Mouse (Mus musculus) intestine, embryonic 14.5 days (tissue): ENCODE measurements around the gene AI661453. TPM values are rescaled to one million over a fixed set of nuclear protein-coding genes. Genes with fewer than 3 reads are reported as not detected.

Source experiments
- ATAC-seq: fragments of 200-750 bp; cut with Nextera tagmentation; replicated peaks from 2 replicates; pipeline ENCODE4 v1.8.0; 2017; ENCODE audit warnings: low read depth, moderate number of reproducible peaks, moderate TSS enrichment, moderate library complexity; ENCODE audit not compliant: low FRiP score, low TSS enrichment
- DNase-seq: peaks from one replicate; pipeline ENCODE4 v3.0.0-alpha.2; 2018; ENCODE audit warnings: low spot score
- H3K27ac ChIP-seq: fragments of 300-500 bp; sonication (generic); 2 replicates; pipeline ENCODE4 v1.5.1; 2014; ENCODE audit warnings: low read depth, mild to moderate bottlenecking, control low read depth
- H3K27me3 ChIP-seq: fragments of 300-500 bp; sonication (generic); replicated peaks from 2 replicates; pipeline ENCODE4 v1.6.1; 2014; ENCODE audit warnings: low read length, control low read depth; ENCODE audit not compliant: control insufficient read depth, insufficient read depth
- H3K36me3 ChIP-seq: fragments of 300-500 bp; sonication (generic); 2 replicates; pipeline ENCODE4 v1.6.1; 2014; ENCODE audit warnings: low read length, control low read depth; ENCODE audit not compliant: control insufficient read depth, insufficient read depth
- H3K4me1 ChIP-seq: fragments of 300-500 bp; sonication (generic); replicated peaks from 2 replicates; pipeline ENCODE4 v1.6.1; 2014; ENCODE audit warnings: low read length, control low read depth, mixed read lengths; ENCODE audit not compliant: control insufficient read depth, insufficient read depth
- H3K4me2 ChIP-seq: fragments of 300-500 bp; sonication (generic); 2 replicates; pipeline ENCODE4 v1.6.1; 2014; ENCODE audit warnings: low read length
- H3K4me3 ChIP-seq: fragments of 300-500 bp; sonication (generic); 2 replicates; pipeline ENCODE4 v1.5.1; 2014; ENCODE audit warnings: low read depth, low read length, control low read depth, mixed read lengths
- H3K9ac ChIP-seq: fragments of 300-500 bp; sonication (generic); 2 replicates; pipeline ENCODE4 v1.6.1; 2014; ENCODE audit warnings: mild to moderate bottlenecking, low read length
- H3K9me3 ChIP-seq: fragments of 300-500 bp; sonication (generic); 2 replicates; pipeline ENCODE4 v1.6.1; 2016; ENCODE audit warnings: low read length, control low read depth; ENCODE audit not compliant: control insufficient read depth
- WGBS: fragments of 180-500 bp; shearing (Covaris S2); extraction: QIAGEN DNeasy Blood & Tissue Kit; methylation state at CpG from one replicate; pipeline ENCODE4 v1.1.7; 2014; 5-methylcytosine and 5-hydroxymethylcytosine counted together
- polyA plus RNA-seq: library from polyadenylated mRNA; unstranded; fragments of >200 nt; fragmentation: Nextera tagmentation; extraction: Ambion mirVana; gene quantifications from 2 replicates; pipeline ENCODE4 v1.2.1, GENCODE M21; 2014

AI661453 gene
- polyA plus RNA-seq, 1 experiment from 2014 or later, result 4.4 TPM

- H3K4me1 ChIP-seq, result peaks cover 26% of the 10 kb centered on the region
- H3K9me3 ChIP-seq, result no peaks in the 10 kb centered on the region
- peak within 1 kb of the TSS; percentile 46 for H3K4me3 ChIP-seq
- peaks cover 21% of the 10 kb centered on the region for H3K27me3 ChIP-seq
- peak within 1 kb of the TSS; percentile 23; the same call in 1 of the 2 replicates for H3K27ac ChIP-seq
- no peak for DNase-seq
- H3K36me3 ChIP-seq, result no peaks in the 10 kb centered on the region
- H3K9ac ChIP-seq, result peak within 1 kb of the TSS; percentile 55
- WGBS, result 5% methylated on average over 25 of the region's 25 CpGs
- ATAC-seq, result no peak
- peak within 1 kb of the TSS; percentile 70 for H3K4me2 ChIP-seq
These were observed 612 bp downstream of the AI661453 start, which contains the start of gene 1700001C19Rik for GRCm38 (mm10) chr17:47436907-47437547. TSS of gene 1700001C19Rik (minus strand) at chr17:47437376.

DNA sequence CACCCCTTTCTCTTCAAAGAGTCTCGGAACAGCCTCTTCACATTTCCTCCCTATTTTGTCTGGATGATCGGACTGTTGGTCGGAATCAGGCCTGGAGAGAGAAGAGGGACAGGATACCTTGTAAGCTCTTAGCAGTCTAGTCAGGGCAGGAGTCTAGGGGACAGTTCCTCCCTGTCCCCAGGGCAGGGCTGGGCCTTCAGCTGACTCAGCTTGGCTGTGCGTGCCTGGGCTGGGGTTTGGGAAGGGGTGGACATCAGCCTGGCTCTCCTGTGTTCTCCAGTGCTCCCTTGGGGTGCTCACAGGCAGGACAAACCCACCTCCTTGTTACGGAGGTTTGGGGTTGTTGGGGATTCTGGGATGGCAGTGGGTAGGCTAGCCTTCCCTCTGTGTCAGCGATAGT lies 2.2 kb downstream of the AI661453 start:
- WGBS, result 51% methylated on average over 6 of the region's 6 CpGs
- no peak overlapping the region for H3K4me3 ChIP-seq
- H3K27ac ChIP-seq, result peak overlapping the region; percentile 51; the same call in 1 of the 2 replicates

DNA sequence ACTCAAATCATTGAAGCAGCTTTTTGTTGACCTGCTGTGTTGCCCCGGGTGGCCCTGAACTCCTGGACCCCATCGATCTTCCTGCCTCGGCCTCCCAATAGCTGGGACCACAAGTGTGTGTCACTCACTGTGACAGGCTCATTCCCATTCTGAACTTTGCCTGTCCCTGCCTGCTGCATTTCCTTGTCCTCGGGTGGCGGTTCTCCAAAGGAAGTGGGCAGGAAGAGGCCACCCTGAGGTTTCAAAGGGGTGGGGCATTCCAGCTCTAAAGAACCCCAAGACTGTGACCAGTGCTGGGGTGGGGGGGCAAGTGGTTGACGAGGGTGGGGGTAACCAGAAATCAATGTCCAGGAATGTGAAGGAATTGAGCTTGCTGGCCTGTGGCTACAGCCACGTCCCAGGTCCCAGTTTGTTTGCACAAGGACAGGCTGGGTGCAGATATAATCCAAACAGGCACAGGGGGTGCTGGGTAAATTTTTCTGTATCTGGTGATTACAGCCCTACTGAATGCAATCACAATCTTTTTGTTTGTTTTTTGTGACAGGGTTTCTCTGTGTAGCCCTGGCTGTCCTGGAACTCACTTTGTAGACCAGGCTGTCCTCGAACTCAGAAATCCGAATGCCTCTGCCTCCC lies 3.1 kb downstream of the AI661453 start:
- Histone ChIP-seq H3K27me3 (peaks cover 21% of the 10 kb centered on the region), H3K9ac (no peak overlapping the region), H3K36me3 (no peaks in the 10 kb centered on the region), H3K4me3 (no peak overlapping the region), H3K4me1 (peaks cover 26% of the 10 kb centered on the region), H3K9me3 (no peaks in the 10 kb centered on the region), H3K4me2 (peak overlapping the region; percentile 70; the same call in 1 of the 2 replicates), H3K27ac (peak overlapping the region; percentile 51)
- DNase-seq (peak; percentile 72), ATAC-seq (0 out of 2 replicates have a peak, but pooled peaks have one; percentile 18)
- 45% methylated on average over 9 of the region's 9 CpGs for WGBS

More for the DNA sequence above, 2.2 kb downstream of the AI661453 start:
- ATAC-seq, result no peak
- Histone ChIP-seq H3K9ac (no peak overlapping the region), H3K36me3 (no peaks in the 10 kb centered on the region), H3K9me3 (no peaks in the 10 kb centered on the region), H3K4me1 (peaks cover 26% of the 10 kb centered on the region), H3K27me3 (peaks cover 21% of the 10 kb centered on the region), H3K4me2 (peak overlapping the region; percentile 70)
- DNase-seq, result no peak

GRCm38 (mm10) chr17:47440359-47440890 lies 4.0 kb downstream of the AI661453 start:
- ATAC-seq, result no peak

DNA sequence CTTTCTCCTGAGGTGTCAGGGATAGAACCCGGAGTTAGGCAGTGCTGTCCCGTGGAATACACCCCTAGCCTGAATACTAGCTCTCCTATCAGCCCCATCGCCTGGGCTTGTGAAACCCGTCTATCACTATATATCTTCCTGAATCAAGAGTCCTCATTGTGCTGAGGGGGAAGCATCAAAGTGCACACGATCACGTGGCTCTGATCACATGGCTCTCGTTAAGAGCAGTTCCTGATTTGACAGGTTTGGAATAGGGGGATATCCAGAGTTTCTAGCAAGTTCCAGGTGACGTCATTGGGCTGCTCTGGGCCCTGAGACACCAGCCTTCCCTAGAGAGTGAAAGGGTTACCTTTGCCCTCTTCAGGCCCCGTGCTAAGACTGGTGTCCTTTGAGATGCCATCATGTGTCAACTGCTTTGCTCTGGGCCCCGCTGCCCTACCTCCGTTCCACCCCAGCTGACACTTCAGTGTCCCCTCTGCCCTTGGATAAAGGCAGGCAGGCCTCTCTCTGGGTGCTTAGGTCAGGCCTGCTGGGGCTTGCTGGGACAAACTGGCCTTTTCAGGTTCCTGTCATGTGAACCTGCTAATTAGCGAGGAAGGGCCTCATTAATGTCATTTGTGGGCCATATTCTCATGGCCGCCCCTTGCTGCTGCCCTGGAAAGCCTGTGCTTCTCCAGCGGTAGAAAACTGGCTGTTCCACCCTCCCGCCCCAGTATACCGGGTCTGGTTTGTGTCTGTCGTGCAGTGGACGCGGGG lies 5.1 kb downstream of the AI661453 start:
- H3K27ac ChIP-seq, result no peak overlapping the region
- no peaks in the 10 kb centered on the region for H3K36me3 ChIP-seq
- WGBS, result 48% methylated on average over 19 of the region's 19 CpGs
- no peak overlapping the region for H3K4me3 ChIP-seq
- ATAC-seq, result no peak
- H3K9ac ChIP-seq, result no peak overlapping the region
- H3K27me3 ChIP-seq, result peaks cover 15% of the 10 kb centered on the region
- H3K9me3 ChIP-seq, result no peaks in the 10 kb centered on the region
- H3K4me2 ChIP-seq, result no peak overlapping the region
- DNase-seq, result no peak
- peaks cover 27% of the 10 kb centered on the region for H3K4me1 ChIP-seq

More at GRCm38 (mm10) chr17:47440359-47440890, 4.0 kb downstream of the AI661453 start:
- peaks cover 27% of the 10 kb centered on the region for H3K4me1 ChIP-seq
- H3K9me3 ChIP-seq, result no peaks in the 10 kb centered on the region
- no peaks in the 10 kb centered on the region for H3K36me3 ChIP-seq
- H3K4me3 ChIP-seq, result no peak overlapping the region
- H3K27me3 ChIP-seq, result peaks cover 21% of the 10 kb centered on the region
- no peak for DNase-seq
- 0 out of 2 replicates have a peak overlapping the region, but pooled peaks have one; percentile 30 for H3K27ac ChIP-seq
- H3K4me2 ChIP-seq, result no peak overlapping the region
- WGBS, result 21% methylated on average over 9 of the region's 9 CpGs
- no peak overlapping the region for H3K9ac ChIP-seq

DNA sequence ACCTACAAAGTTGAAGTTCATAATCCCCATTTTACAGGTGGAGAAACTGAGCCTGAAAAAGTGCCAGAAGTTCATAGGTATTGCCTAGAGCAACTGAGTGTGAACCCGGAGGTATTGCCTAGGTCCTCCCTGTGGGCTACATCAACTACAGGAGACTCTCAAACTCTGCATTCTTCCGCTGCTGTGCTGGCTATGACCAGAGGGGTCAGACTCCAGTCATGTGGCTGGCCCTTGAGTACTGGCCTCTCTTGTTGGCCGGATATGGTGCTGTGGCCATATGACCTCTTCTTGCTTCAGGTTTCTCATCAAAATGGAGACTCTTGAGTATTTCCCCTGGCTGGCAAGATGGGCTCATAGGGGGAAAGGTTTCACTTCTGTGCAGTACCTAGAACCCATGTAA lies 5.9 kb downstream of the AI661453 start:
- Histone ChIP-seq H3K4me3 (no peak overlapping the region), H3K9me3 (no peaks in the 10 kb centered on the region), H3K27me3 (peaks cover 7% of the 10 kb centered on the region; the same call in 1 of the 2 replicates), H3K36me3 (no peaks in the 10 kb centered on the region), H3K4me2 (no peak overlapping the region), H3K4me1 (peaks cover 25% of the 10 kb centered on the region), H3K9ac (no peak overlapping the region), H3K27ac (no peak overlapping the region)
- ATAC-seq (no peak), DNase-seq (no peak)
- 76% methylated on average over 3 of the region's 3 CpGs for WGBS

GRCm38 (mm10) chr17:47444113-47444512 lies 7.7 kb downstream of the AI661453 start:
- H3K4me1 ChIP-seq, result peaks cover 34% of the 10 kb centered on the region
- H3K4me3 ChIP-seq, result no peak overlapping the region
- no peak overlapping the region for H3K4me2 ChIP-seq
- no peak overlapping the region for H3K9ac ChIP-seq
- H3K27me3 ChIP-seq, result 0 out of 2 replicates have a peak, but pooled peaks cover under 1% of the 10 kb centered on the region
- ATAC-seq (no peak), DNase-seq (no peak)
- H3K36me3 ChIP-seq, result no peaks in the 10 kb centered on the region
- WGBS, result 60% methylated on average over 6 of the region's 6 CpGs
- no peaks in the 10 kb centered on the region for H3K9me3 ChIP-seq
- no peak overlapping the region for H3K27ac ChIP-seq

DNA sequence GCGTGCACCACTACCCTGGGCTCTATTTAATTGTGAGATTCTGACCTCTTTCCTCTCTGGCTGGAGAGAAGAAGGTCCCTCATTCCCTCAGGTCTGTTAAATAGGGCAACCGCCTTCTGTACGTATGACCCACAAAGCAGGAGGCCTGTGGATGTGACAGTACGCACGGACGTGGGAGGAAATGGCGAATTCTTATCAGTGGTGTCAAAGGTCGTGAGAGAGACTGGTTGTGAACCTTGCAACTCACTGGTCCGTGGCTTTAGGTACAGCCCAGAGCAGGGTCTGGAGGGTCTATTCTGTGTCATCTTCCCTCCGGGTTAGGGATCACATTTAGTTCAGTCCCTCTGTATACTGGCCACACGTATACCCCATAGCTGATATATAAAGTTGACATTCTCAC lies 9.1 kb downstream of the AI661453 start:
- Histone ChIP-seq H3K9ac (no peak overlapping the region), H3K27ac (no peak overlapping the region), H3K9me3 (no peaks in the 10 kb centered on the region), H3K36me3 (no peaks in the 10 kb centered on the region), H3K4me3 (no peak overlapping the region), H3K4me2 (no peak overlapping the region), H3K4me1 (peaks cover 38% of the 10 kb centered on the region), H3K27me3 (no peaks in the 10 kb centered on the region)
- DNase-seq (no peak), ATAC-seq (no peak)
- 54% methylated on average over 11 of the region's 11 CpGs for WGBS
